Mouse (Mus musculus) left cerebral cortex, postnatal 25 days (tissue): ENCODE data around the gene Tango6. TPM values are rescaled to one million over a fixed set of nuclear protein-coding genes. Genes with fewer than 3 reads are reported as not detected.

ENCODE experiments used
- DNase-seq, 2 experiments: peaks; one replicate each; pipeline ENCODE4 v3.0.0; 2022; ENCODE audit warnings: low spot score in 2 of 2, mixed read lengths in 1 of 2
- intact Hi-C: fragments of 180-260 bp; cut with DNase I; formaldehyde crosslinking; loops from one replicate; pipeline ENCODE4 v1.15.1; 2025
- total RNA-seq, 2 experiments: library from RNA; stranded (reverse); gene quantifications; 2 replicates each; pipeline ENCODE4 v1.2.3; 2021

Gene Tango6
- total RNA-seq, 2 experiments from 2014 or later: 5.7 to 7.0 TPM

- intact Hi-C loops: no loop called here
Observed at GRCm38 (mm10) chr8:106736861-106737662, 54.2 kb downstream of the Tango6 start.

GRCm38 (mm10) chr8:106737846-106738245 lies 55.0 kb downstream of the Tango6 start:
- intact Hi-C loops: no loop called here
- DNase-seq: no peak

More at GRCm38 (mm10) chr8:106736861-106737662, 54.2 kb downstream of the Tango6 start:
- DNase-seq: no peak

- intact Hi-C loops: no loop called here
- no peak for DNase-seq
Observed at GRCm38 (mm10) chr8:106742321-106742720, 59.5 kb downstream of the Tango6 start.

GRCm38 (mm10) chr8:106743361-106743760 lies 60.5 kb downstream of the Tango6 start:
- no peak for DNase-seq
- intact Hi-C loops: no loop called here

- no peak for DNase-seq
- intact Hi-C loops: no loop called here
Observed at GRCm38 (mm10) chr8:106753436-106753835, 70.6 kb downstream of the Tango6 start.

GRCm38 (mm10) chr8:106761317-106761716 lies 78.4 kb downstream of the Tango6 start:
- intact Hi-C loops: no loop called here
- peak in 1 of 2 experiments; percentile 16 for DNase-seq

- intact Hi-C loops: no loop called here
- DNase-seq: no peak
Observed at GRCm38 (mm10) chr8:106761867-106762523, 79.1 kb downstream of the Tango6 start.

GRCm38 (mm10) chr8:106764529-106764928 lies 81.7 kb downstream of the Tango6 start:
- no peak for DNase-seq
- intact Hi-C loops: no loop called here

- intact Hi-C loops: no loop called here
- no peak for DNase-seq
Observed at GRCm38 (mm10) chr8:106765570-106765969, 82.7 kb downstream of the Tango6 start.

GRCm38 (mm10) chr8:106766736-106767135 lies 83.9 kb downstream of the Tango6 start:
- no peak for DNase-seq
- intact Hi-C loops: no loop called here

GRCm38 (mm10) chr8:106769147-106769805 lies 86.4 kb downstream of the Tango6 start:
- intact Hi-C loops: no loop called here

GRCm38 (mm10) chr8:106770596-106771179 lies 87.8 kb downstream of the Tango6 start:
- intact Hi-C loops: loop anchor here (5.0 kb wide), 1 partner anchor 102 kb away; the partner anchor contains the start of gene Has3
- peak; percentile 40 to 88 for DNase-seq

More at GRCm38 (mm10) chr8:106769147-106769805, 86.4 kb downstream of the Tango6 start:
- DNase-seq: no peak

GRCm38 (mm10) chr8:106772094-106772493 lies 89.2 kb downstream of the Tango6 start:
- DNase-seq: no peak
- intact Hi-C loops: loop anchor here (5.0 kb wide), 1 partner anchor 100 kb away; the partner anchor contains the start of gene Has3

GRCm38 (mm10) chr8:106772501-106772900 lies 89.6 kb downstream of the Tango6 start:
- intact Hi-C loops: loop anchor here (5.0 kb wide), 1 partner anchor 100 kb away; the partner anchor contains the start of gene Has3
- no peak for DNase-seq

- intact Hi-C loops: loop anchor here (5.0 kb wide), 1 partner anchor 98 kb away; the partner anchor contains the start of gene Has3
- DNase-seq: peak; percentile 14 to 42
Observed at GRCm38 (mm10) chr8:106774567-106775320, 91.9 kb downstream of the Tango6 start.

- intact Hi-C loops: no loop called here
- no peak for DNase-seq
Observed at GRCm38 (mm10) chr8:106789623-106790022, 106.8 kb downstream of the Tango6 start.

- no peak for DNase-seq
- intact Hi-C loops: no loop called here
Observed at GRCm38 (mm10) chr8:106794820-106795219, 112.0 kb downstream of the Tango6 start.

GRCm38 (mm10) chr8:106799821-106800220 lies 117.0 kb downstream of the Tango6 start:
- intact Hi-C loops: no loop called here
- DNase-seq: no peak

- no peak for DNase-seq
Observed at GRCm38 (mm10) chr8:106801261-106801660, 118.4 kb downstream of the Tango6 start.

More at GRCm38 (mm10) chr8:106801261-106801660, 118.4 kb downstream of the Tango6 start:
- intact Hi-C loops: no loop called here
